Mouse (Mus musculus) forebrain, embryonic 16.5 days (tissue): ENCODE measurements around the gene Kcnd3. TPM values are rescaled to one million over a fixed set of nuclear protein-coding genes. Genes with fewer than 3 reads are reported as not detected.

ENCODE experiments used
- ATAC-seq: fragments of 200-750 bp; cut with Nextera tagmentation; 2 replicates; pipeline ENCODE4 v1.8.0; 2017; ENCODE audit warnings: mild to moderate bottlenecking, moderate library complexity
- H3K27ac ChIP-seq: fragments of 300-500 bp; sonication (generic); 2 replicates; pipeline ENCODE4 v1.5.1; 2014; ENCODE audit warnings: low read length, control low read depth
- H3K27me3 ChIP-seq: fragments of 300-500 bp; sonication (generic); replicated peaks from 2 replicates; pipeline ENCODE4 v1.6.1; 2014; ENCODE audit warnings: low read length; ENCODE audit not compliant: control insufficient read depth, insufficient read depth
- H3K36me3 ChIP-seq: fragments of 300-500 bp; sonication (generic); 2 replicates; pipeline ENCODE4 v1.6.1; 2014; ENCODE audit not compliant: control insufficient read depth, insufficient read depth
- H3K4me1 ChIP-seq: fragments of 300-500 bp; sonication (generic); replicated peaks from 2 replicates; pipeline ENCODE4 v1.6.1; 2014; ENCODE audit warnings: low read length; ENCODE audit not compliant: control insufficient read depth, insufficient read depth
- H3K4me2 ChIP-seq: fragments of 300-500 bp; sonication (generic); 2 replicates; pipeline ENCODE4 v1.6.1; 2014; ENCODE audit warnings: mild to moderate bottlenecking, low read length, control low read depth
- H3K4me3 ChIP-seq: fragments of 300-500 bp; sonication (generic); replicated peaks from 2 replicates; pipeline ENCODE4 v1.5.1; 2014; ENCODE audit warnings: mild to moderate bottlenecking, low read length, control low read depth
- H3K9ac ChIP-seq: fragments of 300-500 bp; sonication (generic); replicated peaks from 2 replicates; pipeline ENCODE4 v1.6.1; 2014; ENCODE audit warnings: low read depth, low read length, control low read depth
- H3K9me3 ChIP-seq: fragments of 300-500 bp; sonication (generic); 2 replicates; pipeline ENCODE4 v1.6.1; 2016; ENCODE audit warnings: low read length; ENCODE audit not compliant: control insufficient read depth
- WGBS: fragments of 180-500 bp; shearing (Covaris S2); extraction: QIAGEN DNeasy Blood & Tissue Kit; methylation state at CpG from one replicate; pipeline ENCODE4 v1.1.7; 2014; 5-methylcytosine and 5-hydroxymethylcytosine counted together
- polyA plus RNA-seq: library from polyadenylated mRNA; unstranded; fragments of >200 nt; fragmentation: Nextera tagmentation; extraction: Ambion mirVana; gene quantifications from 2 replicates; pipeline ENCODE4 v1.2.1, GENCODE M21; 2015

The Kcnd3 gene
- polyA plus RNA-seq, 1 experiment from 2014 or later = 8.6 TPM

DNA sequence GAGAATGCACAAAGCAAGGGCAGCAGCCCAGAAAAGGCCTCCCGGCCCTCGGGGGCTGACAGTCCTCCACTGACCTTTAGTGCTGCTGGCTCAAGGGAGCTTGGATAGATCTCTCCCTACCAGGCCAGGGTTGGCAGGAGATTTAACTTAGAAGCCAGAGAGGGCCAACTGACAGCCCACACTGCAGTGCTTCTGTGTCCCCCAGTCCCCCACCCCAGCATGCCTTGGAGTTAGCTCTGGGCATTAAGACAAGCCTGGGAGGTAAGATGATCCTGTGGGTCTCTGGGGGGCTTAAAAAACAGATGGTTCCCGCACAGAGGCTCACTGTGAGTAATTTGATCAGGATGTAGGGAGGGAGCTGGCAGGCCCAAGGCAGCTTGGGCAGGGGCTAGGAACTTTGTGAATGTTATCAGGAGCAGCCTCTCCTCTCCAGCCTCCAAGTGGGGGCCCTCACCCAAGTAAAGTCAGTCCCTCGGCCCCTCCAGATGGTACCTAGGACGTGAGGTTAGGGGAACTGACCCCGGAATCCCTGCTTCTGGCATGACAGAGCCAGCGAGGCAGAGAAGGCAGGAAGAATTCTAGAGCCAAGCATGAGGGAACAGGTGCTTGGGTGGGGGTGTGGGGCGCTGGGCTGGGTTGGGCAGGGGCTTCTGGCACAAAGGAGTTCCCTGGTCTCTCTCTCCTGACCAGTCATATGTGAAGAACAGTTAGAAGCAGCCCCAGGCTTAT is 262.1 kb downstream of the Kcnd3 start:
- 16% methylated on average over 8 of the region's 8 CpGs for WGBS
- Histone ChIP-seq H3K9ac (no peak overlapping the region), H3K36me3 (no peaks in the 10 kb centered on the region), H3K4me2 (no peak overlapping the region), H3K9me3 (no peaks in the 10 kb centered on the region), H3K4me1 (peaks cover 12% of the 10 kb centered on the region), H3K4me3 (no peak overlapping the region), H3K27ac (no peak overlapping the region), H3K27me3 (no peaks in the 10 kb centered on the region)
- no peak for ATAC-seq

DNA sequence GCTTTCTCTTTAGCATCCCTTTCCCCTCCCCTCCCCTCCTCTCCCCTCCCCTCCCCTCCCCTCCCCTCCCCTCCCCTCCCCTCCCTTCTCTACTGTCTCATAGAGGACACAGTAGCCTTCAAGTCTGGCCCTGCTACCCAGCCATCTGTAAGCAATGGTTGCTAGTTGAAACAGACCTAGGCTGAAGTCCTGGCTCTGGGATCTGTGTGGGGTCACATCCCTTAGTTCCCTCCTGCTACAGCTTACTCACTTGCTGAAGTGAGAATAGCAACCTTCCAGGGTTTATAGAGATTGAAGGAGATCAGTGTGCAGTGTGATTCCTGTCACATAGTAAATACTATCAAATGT is 262.7 kb downstream of the Kcnd3 start:
- no peak for ATAC-seq
- H3K36me3 ChIP-seq = no peaks in the 10 kb centered on the region
- H3K9ac ChIP-seq = no peak overlapping the region
- H3K4me2 ChIP-seq = no peak overlapping the region
- H3K27me3 ChIP-seq = no peaks in the 10 kb centered on the region
- no peak overlapping the region for H3K27ac ChIP-seq
- no peaks in the 10 kb centered on the region for H3K9me3 ChIP-seq
- H3K4me1 ChIP-seq = peaks cover 12% of the 10 kb centered on the region
- no peak overlapping the region for H3K4me3 ChIP-seq

DNA sequence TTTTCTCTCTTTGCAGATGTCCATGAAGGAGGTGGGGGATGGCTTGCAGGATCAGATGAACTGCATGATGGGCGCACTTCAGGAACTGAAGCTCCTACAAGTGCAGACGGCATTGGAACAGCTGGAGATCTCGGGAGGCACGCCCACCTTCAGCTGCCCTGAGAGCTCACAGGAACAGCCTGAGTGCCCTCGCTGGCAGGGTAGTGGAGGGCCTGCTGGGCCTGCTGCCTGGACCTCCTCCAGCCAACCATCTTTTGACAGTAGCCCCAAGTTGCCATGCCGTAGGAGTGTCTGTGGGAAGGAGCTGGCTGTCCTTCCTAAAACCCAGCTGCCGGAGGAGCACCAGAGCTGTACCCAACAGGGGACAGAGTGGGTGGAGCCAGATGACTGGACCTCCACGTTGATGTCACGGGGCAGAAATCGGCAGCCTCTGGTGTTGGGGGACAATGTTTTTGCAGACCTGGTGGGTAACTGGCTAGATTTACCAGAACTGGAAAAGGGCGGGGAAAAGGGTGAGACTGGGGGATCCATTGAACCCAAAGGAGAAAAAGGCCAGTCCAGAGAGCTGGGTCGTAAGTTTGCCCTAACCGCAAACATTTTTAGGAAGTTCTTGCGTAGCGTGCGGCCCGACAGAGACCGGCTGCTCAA is 264.3 kb downstream of the Kcnd3 start:
- ATAC-seq = no peak
- no peak overlapping the region for H3K4me3 ChIP-seq
- H3K4me2 ChIP-seq = no peak overlapping the region
- no peaks in the 10 kb centered on the region for H3K9me3 ChIP-seq
- H3K4me1 ChIP-seq = peaks cover 9% of the 10 kb centered on the region
- no peak overlapping the region for H3K27ac ChIP-seq
- H3K9ac ChIP-seq = no peak overlapping the region
- no peaks in the 10 kb centered on the region for H3K27me3 ChIP-seq
- H3K36me3 ChIP-seq = no peaks in the 10 kb centered on the region
- WGBS = 66% methylated on average over 18 of the region's 18 CpGs

DNA sequence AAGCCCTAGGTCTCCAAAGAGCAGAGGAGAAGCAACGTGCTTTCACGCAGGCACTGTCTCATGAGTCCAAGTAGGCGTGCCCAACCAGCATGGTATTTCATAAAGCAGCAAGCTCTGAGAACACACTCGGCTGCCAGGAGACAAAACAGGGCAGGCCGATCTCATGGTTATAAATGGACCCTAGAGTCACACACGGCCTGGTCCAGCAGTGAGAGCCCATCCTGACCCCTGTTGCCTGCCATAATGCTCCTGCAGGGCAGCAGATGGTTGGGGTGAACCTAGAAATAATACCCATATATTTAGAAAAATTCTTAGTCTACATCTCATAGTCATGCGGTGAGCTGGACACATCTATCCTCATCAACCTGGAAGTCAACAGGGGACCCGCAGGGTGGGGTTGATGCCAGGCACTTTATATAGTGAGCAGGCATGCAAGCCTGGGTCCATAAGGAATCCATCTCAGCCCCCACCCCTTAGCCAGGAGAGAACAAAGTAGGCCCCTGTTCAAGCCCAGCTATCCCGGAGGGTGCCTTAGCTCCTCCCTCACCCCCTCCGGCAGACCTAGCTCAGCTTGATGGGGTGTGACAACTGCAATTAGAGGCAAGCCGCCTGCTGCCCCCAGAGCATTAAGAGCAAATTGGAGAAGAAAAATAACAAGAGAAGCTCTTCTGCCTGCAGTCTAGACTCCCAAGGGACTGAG is 265.9 kb downstream of the Kcnd3 start:
- Histone ChIP-seq H3K4me3 (no peak overlapping the region), H3K4me2 (no peak overlapping the region), H3K27ac (no peak overlapping the region), H3K9me3 (no peaks in the 10 kb centered on the region), H3K36me3 (no peaks in the 10 kb centered on the region), H3K9ac (no peak overlapping the region), H3K4me1 (peaks cover 9% of the 10 kb centered on the region), H3K27me3 (no peaks in the 10 kb centered on the region)
- WGBS = 63% methylated on average over 11 of the region's 11 CpGs
- peak; percentile 63 for ATAC-seq

DNA sequence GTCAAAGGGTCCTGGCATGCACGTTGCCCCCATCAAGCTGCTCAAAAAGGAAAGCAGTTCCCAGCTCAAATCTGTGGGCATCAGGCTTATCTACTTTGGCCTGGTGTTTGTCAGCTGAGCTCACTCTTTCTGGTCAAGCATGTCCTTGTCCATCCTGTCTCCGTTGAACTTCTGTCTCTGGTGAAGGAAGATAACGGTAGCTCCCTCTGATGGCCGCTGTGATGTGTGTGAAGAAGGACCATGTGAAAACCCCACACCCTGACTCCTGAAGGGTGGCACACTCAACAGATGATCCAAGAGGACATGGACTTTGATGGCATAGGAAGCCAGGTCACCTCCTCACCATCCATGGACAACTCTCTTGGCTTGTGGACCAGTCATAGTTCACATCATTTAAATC is 266.6 kb downstream of the Kcnd3 start:
- Histone ChIP-seq H3K9ac (no peak overlapping the region), H3K9me3 (no peaks in the 10 kb centered on the region), H3K27me3 (no peaks in the 10 kb centered on the region), H3K4me2 (no peak overlapping the region), H3K4me1 (peaks cover 9% of the 10 kb centered on the region), H3K27ac (no peak overlapping the region), H3K36me3 (no peaks in the 10 kb centered on the region), H3K4me3 (no peak overlapping the region)
- WGBS = 58% methylated on average over 4 of the region's 4 CpGs
- ATAC-seq = no peak

DNA sequence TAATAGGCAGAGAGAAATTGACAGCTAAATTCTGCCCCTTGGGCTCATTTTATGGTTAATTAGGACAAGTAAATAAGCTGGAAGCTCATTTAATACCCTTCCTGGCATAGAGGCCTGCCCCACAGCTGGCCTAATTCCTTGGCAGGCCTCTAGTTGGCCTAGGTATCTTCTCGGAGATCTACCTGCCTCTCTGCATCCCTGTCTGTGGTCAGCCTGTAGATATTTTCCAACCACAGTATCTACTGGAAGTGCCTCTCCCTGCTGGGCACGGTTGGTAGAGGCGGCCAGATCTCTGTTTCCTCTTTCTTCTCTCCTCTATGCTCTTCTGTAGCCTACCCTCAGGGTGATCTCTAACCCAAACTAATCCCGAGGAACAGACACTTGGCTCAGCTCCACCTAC is 267.8 kb downstream of the Kcnd3 start:
- Histone ChIP-seq H3K27ac (no peak overlapping the region), H3K27me3 (no peaks in the 10 kb centered on the region), H3K4me2 (no peak overlapping the region), H3K4me1 (peaks cover 3% of the 10 kb centered on the region; the same call in 1 of the 2 replicates), H3K4me3 (no peak overlapping the region), H3K9me3 (no peaks in the 10 kb centered on the region), H3K9ac (no peak overlapping the region), H3K36me3 (no peaks in the 10 kb centered on the region)
- WGBS = 61% methylated on average over 4 of the region's 4 CpGs
- ATAC-seq = no peak

DNA sequence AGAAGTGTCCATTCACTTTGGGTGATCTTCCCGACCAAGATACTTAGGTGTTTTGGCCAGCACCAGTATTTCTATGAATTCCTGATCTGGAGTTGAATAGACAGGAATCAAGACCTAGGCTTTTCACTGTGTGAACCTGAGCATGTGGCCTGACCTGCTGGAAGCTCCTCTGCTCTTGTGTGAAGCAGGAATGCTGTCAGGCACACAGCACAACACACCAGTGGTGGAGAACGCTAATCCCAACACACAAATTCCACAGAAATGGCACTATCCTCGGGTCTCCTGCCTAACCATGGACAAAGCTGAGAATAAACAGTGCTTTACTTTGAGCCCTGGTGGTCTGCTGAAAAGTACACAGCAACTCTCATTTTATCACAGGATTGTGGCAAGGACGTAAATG is 268.4 kb downstream of the Kcnd3 start:
- H3K27me3 ChIP-seq = no peaks in the 10 kb centered on the region
- no peak overlapping the region for H3K4me2 ChIP-seq
- H3K36me3 ChIP-seq = no peaks in the 10 kb centered on the region
- ATAC-seq = no peak
- H3K27ac ChIP-seq = no peak overlapping the region
- H3K4me3 ChIP-seq = no peak overlapping the region
- no peaks in the 10 kb centered on the region for H3K9me3 ChIP-seq
- whole genome bisulfite sequencing = 83% methylated on average over 4 of the region's 4 CpGs
- no peak overlapping the region for H3K9ac ChIP-seq
- H3K4me1 ChIP-seq = peaks cover 3% of the 10 kb centered on the region; the same call in 1 of the 2 replicates

DNA sequence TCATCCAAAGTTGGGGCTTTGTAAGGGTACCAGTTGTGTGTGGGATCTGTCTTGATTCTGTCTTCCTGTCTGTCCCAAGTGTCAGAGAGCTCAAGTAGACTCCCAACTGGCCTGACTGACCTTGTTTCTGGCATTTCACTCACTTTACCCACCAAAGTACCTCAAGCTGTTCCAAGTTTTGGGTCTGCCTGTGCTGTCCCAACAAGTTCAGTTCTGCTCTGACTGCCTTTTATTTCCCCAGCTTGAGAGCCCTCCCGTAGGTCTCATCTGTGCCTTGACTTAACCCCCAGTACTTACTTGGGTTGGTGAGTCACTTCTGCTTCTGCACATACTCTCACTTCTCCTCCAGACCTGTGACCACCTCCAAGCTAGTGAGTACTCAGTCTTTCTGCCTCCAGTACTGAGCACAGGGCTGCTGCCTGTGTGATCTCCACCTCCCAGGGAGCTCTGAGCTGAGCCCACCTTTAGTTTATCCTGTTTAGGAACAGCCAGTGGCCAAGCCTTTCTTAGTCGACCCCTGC is 269.6 kb downstream of the Kcnd3 start:
- H3K4me3 ChIP-seq = no peak overlapping the region
- H3K9me3 ChIP-seq = no peaks in the 10 kb centered on the region
- H3K9ac ChIP-seq = no peak overlapping the region
- peaks cover 3% of the 10 kb centered on the region; the same call in 1 of the 2 replicates for H3K4me1 ChIP-seq
- ATAC-seq = no peak
- H3K27me3 ChIP-seq = no peaks in the 10 kb centered on the region
- H3K27ac ChIP-seq = no peak overlapping the region
- H3K4me2 ChIP-seq = no peak overlapping the region
- WGBS = 80% methylated on average over 2 of the region's 2 CpGs
- no peaks in the 10 kb centered on the region for H3K36me3 ChIP-seq

DNA sequence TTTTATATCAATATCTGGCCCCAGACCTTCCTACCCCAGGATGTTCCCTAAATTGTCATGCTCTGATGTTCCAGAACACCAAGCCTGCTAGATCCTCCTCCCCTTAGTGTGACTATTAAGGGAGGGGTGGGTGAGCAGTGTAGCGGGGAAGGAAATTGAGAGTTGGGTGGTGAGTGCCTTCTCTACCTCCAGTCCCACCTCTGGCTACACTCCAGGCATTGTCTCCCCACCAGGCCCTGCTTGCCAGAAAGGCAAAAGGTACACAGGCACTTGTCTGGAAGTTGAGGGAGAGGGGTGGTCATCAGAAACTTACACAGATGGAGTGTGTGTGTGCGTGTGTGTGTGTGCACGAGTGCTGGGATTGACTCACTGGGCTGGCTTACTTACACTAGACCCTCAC is 270.4 kb downstream of the Kcnd3 start:
- H3K27ac ChIP-seq = no peak overlapping the region
- no peak overlapping the region for H3K4me2 ChIP-seq
- peaks cover 3% of the 10 kb centered on the region; the same call in 1 of the 2 replicates for H3K4me1 ChIP-seq
- H3K4me3 ChIP-seq = no peak overlapping the region
- no peak for ATAC-seq
- no peaks in the 10 kb centered on the region for H3K36me3 ChIP-seq
- no peaks in the 10 kb centered on the region for H3K9me3 ChIP-seq
- H3K9ac ChIP-seq = no peak overlapping the region
- WGBS = 88% methylated on average over 3 of the region's 3 CpGs
- H3K27me3 ChIP-seq = no peaks in the 10 kb centered on the region
